Mouse (Mus musculus) forebrain, embryonic 16.5 days (tissue): ENCODE data around the gene Mcm2. TPM values are rescaled to one million over a fixed set of nuclear protein-coding genes. Genes with fewer than 3 reads are reported as not detected.

Experiments used
- ATAC-seq: fragments of 200-750 bp; cut with Nextera tagmentation; 2 replicates; pipeline ENCODE4 v1.8.0; 2017; ENCODE audit warnings: mild to moderate bottlenecking, moderate library complexity
- H3K27ac ChIP-seq: fragments of 300-500 bp; sonication (generic); 2 replicates; pipeline ENCODE4 v1.5.1; 2014; ENCODE audit warnings: low read length, control low read depth
- H3K27me3 ChIP-seq: fragments of 300-500 bp; sonication (generic); replicated peaks from 2 replicates; pipeline ENCODE4 v1.6.1; 2014; ENCODE audit warnings: low read length; ENCODE audit not compliant: control insufficient read depth, insufficient read depth
- H3K36me3 ChIP-seq: fragments of 300-500 bp; sonication (generic); 2 replicates; pipeline ENCODE4 v1.6.1; 2014; ENCODE audit not compliant: control insufficient read depth, insufficient read depth
- H3K4me1 ChIP-seq: fragments of 300-500 bp; sonication (generic); replicated peaks from 2 replicates; pipeline ENCODE4 v1.6.1; 2014; ENCODE audit warnings: low read length; ENCODE audit not compliant: control insufficient read depth, insufficient read depth
- H3K4me2 ChIP-seq: fragments of 300-500 bp; sonication (generic); 2 replicates; pipeline ENCODE4 v1.6.1; 2014; ENCODE audit warnings: mild to moderate bottlenecking, low read length, control low read depth
- H3K4me3 ChIP-seq: fragments of 300-500 bp; sonication (generic); replicated peaks from 2 replicates; pipeline ENCODE4 v1.5.1; 2014; ENCODE audit warnings: mild to moderate bottlenecking, low read length, control low read depth
- H3K9ac ChIP-seq: fragments of 300-500 bp; sonication (generic); replicated peaks from 2 replicates; pipeline ENCODE4 v1.6.1; 2014; ENCODE audit warnings: low read depth, low read length, control low read depth
- H3K9me3 ChIP-seq: fragments of 300-500 bp; sonication (generic); 2 replicates; pipeline ENCODE4 v1.6.1; 2016; ENCODE audit warnings: low read length; ENCODE audit not compliant: control insufficient read depth
- WGBS: fragments of 180-500 bp; shearing (Covaris S2); extraction: QIAGEN DNeasy Blood & Tissue Kit; methylation state at CpG from one replicate; pipeline ENCODE4 v1.1.7; 2014; 5-methylcytosine and 5-hydroxymethylcytosine counted together
- polyA plus RNA-seq: library from polyadenylated mRNA; unstranded; fragments of >200 nt; fragmentation: Nextera tagmentation; extraction: Ambion mirVana; gene quantifications from 2 replicates; pipeline ENCODE4 v1.2.1, GENCODE M21; 2015

Mcm2 gene
- polyA plus RNA-seq, 1 experiment from 2014 or later: 60.2 TPM

DNA sequence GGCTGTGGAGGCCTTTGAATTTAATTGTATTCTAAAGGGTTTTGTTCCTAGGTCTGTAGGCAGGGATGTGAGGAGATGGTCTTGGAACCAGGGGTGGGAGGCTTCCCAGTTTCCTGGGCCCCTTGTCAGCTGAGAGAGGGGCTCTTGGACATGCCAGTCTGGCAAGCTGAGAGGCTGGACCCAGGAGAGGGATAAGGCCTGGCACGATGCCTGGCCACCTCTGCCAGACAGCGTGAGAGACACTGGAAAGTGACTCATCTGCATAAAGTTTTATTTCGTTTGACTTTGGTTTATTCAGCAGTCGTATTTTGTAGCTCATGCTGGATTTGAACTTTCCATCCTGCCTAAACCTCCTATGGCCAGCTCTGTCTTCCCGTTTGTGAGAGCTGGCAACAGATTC lies 30.0 kb upstream of the Mcm2 start:
- 52% methylated on average over 5 of the region's 5 CpGs for WGBS
- Histone ChIP-seq H3K27ac (no peak overlapping the region), H3K4me3 (no peak overlapping the region), H3K36me3 (no peaks in the 10 kb centered on the region), H3K9ac (no peak overlapping the region), H3K4me1 (peaks cover 22% of the 10 kb centered on the region), H3K27me3 (no peaks in the 10 kb centered on the region; the same call in 1 of the 2 replicates), H3K9me3 (no peaks in the 10 kb centered on the region), H3K4me2 (no peak overlapping the region)
- ATAC-seq: no peak

DNA sequence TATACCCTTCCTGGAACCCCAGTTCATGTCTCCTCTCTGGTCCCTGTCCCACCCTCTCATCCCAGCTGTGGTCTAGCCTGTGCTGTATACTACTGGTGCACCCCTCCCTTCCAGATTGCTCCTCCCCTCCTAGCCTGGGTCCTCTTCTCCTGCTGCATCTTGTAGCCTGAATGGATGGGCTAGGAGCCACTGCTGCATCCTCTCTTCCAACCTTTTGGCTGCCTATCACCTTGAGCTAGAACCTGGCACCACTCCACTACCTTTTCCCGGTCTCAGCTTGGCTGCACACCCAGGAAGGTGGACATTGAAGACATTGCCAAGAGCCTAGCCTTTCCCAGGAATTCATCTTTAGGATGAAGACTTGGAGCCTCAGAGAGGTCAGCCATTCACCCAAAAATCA lies 29.4 kb upstream of the Mcm2 start:
- no peak overlapping the region for H3K27ac ChIP-seq
- H3K27me3 ChIP-seq: no peaks in the 10 kb centered on the region
- no peaks in the 10 kb centered on the region for H3K36me3 ChIP-seq
- no peak overlapping the region for H3K4me2 ChIP-seq
- 83% methylated on average over 1 of the region's 1 CpGs for WGBS
- H3K9ac ChIP-seq: no peak overlapping the region
- no peak for ATAC-seq
- no peak overlapping the region for H3K4me3 ChIP-seq
- no peaks in the 10 kb centered on the region for H3K9me3 ChIP-seq
- H3K4me1 ChIP-seq: peaks cover 22% of the 10 kb centered on the region

DNA sequence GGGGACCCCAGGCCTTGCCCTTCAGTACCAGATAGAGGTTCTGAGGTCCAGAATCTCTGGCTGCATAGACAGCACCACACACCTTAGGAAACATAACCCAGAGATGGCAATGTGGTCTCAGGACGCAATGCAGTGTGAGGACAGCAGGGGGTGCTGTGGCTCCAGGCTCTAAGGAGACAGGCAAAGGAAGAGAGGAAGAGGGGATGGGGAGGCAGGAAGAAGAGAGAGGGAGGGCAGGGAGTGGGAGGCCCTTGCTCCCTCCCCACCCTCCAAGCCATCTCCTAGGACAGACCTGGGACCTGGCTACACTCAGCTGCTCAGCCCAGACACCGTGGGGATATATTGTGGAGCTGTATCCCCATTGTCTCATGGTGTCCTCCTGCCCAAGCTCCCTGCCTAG lies 29.0 kb upstream of the Mcm2 start:
- Histone ChIP-seq H3K9ac (no peak overlapping the region), H3K4me3 (no peak overlapping the region), H3K9me3 (no peaks in the 10 kb centered on the region), H3K4me2 (no peak overlapping the region), H3K27ac (no peak overlapping the region), H3K4me1 (peaks cover 22% of the 10 kb centered on the region), H3K27me3 (no peaks in the 10 kb centered on the region), H3K36me3 (no peaks in the 10 kb centered on the region)
- 16% methylated on average over 2 of the region's 2 CpGs for WGBS
- peak; percentile 42 for ATAC-seq

DNA sequence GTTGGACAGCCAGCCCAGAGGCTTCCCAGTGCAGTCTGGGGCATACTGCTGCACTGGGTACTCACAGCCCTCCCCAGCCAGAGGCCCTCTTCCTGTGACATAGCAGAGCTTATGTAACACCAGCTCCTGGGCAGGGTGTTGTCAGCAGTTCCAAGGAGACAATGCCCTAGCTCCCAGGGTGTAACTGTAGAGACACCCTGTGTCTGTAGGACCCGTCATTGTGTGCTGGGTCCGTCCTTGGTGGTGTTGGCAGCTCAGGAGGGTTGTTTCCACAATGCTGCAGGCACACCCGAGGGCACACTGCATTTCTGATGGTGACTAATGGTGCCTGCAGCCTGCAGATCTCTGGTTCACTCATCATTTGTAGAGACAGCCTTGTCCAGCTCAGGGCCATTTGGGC lies 28.3 kb upstream of the Mcm2 start:
- peaks cover 22% of the 10 kb centered on the region for H3K4me1 ChIP-seq
- 58% methylated on average over 3 of the region's 3 CpGs for WGBS
- no peak overlapping the region for H3K9ac ChIP-seq
- no peak for ATAC-seq
- H3K4me2 ChIP-seq: no peak overlapping the region
- no peak overlapping the region for H3K4me3 ChIP-seq
- H3K9me3 ChIP-seq: no peaks in the 10 kb centered on the region
- H3K27me3 ChIP-seq: no peaks in the 10 kb centered on the region
- H3K27ac ChIP-seq: no peak overlapping the region
- H3K36me3 ChIP-seq: no peaks in the 10 kb centered on the region

DNA sequence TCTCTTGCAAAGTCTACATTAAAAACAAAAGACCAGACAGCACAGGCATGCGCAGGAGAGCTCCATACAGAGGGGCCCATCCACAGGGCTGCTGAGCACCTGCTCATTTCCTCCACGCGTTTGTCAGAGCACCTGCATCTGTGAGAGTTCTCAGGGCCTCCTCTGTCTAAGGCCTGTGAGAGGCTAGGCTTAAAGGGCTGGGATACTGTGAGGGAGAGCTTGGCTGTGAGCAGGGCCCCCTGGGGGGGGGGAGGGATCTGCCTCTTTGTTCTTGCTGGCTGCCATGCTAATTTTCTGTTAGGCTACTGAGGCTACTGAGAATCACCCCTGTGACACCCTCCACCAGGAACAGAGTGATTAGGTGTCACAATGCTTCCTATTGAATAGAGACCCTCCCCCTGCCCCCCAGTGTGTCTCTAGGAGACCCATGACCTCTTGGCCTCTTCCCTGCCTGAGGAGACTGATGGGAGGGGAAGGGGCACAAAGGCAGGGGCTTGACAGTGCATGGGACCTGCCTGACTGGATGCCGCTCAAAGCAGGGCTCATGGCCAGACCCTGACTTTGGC lies 27.1 kb upstream of the Mcm2 start:
- H3K4me2 ChIP-seq: no peak overlapping the region
- H3K9ac ChIP-seq: no peak overlapping the region
- H3K27ac ChIP-seq: peak overlapping the region; percentile 79
- H3K4me1 ChIP-seq: peaks cover 22% of the 10 kb centered on the region
- no peaks in the 10 kb centered on the region for H3K36me3 ChIP-seq
- peak; percentile 54 for ATAC-seq
- no peaks in the 10 kb centered on the region for H3K27me3 ChIP-seq
- WGBS: 12% methylated on average over 4 of the region's 4 CpGs
- H3K4me3 ChIP-seq: no peak overlapping the region
- H3K9me3 ChIP-seq: no peaks in the 10 kb centered on the region

DNA sequence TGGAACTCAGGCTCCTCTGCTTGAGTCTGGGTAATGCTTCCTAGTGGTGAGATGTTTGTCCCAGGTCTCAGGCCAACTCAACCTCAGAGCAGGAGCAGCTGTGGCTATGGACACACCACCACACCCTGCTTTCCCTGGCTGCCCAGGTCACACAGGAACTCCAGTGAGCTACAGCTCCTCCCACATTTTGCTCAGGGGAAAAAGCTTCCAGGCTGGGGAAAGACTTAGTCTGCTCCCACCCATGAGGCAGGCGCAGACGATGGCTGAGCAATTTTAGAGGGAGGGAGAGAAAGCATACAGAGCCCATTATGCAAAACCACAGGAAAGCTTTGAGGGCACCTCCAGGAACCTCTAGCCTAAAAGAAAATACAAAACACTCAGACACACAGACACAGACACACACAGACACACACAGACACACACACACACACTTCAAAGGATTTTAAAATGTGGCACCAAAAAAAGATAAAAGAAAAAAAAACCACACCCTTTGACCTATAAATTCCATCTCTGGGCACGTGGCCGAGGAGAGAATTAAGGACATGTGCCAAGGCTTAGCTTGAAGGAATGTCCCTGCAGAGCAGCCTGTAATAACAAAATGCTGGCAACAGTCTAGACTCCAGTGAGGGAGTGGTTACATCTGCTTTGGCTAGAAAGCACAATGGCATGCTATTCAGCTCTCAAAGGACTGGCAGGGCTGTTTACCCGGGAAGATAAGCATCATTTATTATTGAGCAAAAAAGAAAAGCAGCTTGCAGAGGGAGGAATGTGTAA lies 26.1 kb upstream of the Mcm2 start:
- Histone ChIP-seq H3K9me3 (no peaks in the 10 kb centered on the region), H3K4me1 (peaks cover 22% of the 10 kb centered on the region), H3K4me3 (no peak overlapping the region), H3K9ac (no peak overlapping the region), H3K36me3 (no peaks in the 10 kb centered on the region), H3K27me3 (no peaks in the 10 kb centered on the region), H3K27ac (peak overlapping the region; percentile 79), H3K4me2 (no peak overlapping the region)
- peak; percentile 67 for ATAC-seq
- WGBS: 6% methylated on average over 5 of the region's 5 CpGs

DNA sequence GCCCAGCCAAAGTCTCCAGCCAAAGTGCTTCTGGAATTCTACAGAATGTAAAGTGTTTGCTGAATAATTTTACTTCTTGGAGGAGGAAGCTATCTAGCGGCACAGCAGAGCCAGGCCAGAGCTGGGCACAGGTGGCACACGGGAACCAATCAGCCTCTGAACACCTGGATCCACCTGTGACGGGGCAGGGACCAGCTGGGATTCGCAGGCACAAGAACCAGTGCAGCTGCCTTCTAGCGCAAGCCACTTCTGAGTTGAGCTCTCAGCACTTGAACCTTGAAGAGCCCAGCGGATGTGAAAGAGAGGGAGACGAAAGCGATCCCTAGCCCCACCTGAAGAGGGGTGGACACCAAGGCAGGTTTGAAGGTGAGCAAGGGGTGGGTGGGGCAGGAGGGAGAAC lies 20.2 kb upstream of the Mcm2 start:
- WGBS: 77% methylated on average over 8 of the region's 8 CpGs
- H3K9ac ChIP-seq: no peak overlapping the region

DNA sequence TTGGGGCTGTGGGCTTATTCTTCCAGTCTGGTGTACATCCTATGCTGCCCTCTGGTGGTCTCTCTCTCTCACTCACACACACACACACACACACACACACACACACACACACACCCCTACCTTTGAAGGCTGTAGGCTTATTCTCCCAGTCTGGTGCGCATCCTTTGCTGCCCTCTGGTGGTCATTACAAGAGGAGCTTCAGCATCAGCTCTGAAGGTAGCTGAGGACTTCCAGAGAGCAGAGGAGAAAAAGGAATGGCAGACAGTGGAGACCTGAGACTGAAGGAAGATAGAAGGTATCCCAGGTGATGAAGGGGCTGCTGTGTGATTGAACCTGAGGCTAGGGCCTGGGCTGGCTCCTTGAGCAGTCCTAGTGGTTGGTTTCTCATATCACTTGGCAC lies 17.6 kb upstream of the Mcm2 start:
- ATAC-seq: peak; percentile 5; the same call in 1 of the 2 replicates

More for the DNA sequence above, 20.2 kb upstream of the Mcm2 start:
- no peaks in the 10 kb centered on the region for H3K27me3 ChIP-seq
- no peak overlapping the region for H3K4me3 ChIP-seq
- H3K4me2 ChIP-seq: no peak overlapping the region
- H3K4me1 ChIP-seq: peaks cover 5% of the 10 kb centered on the region; the same call in 1 of the 2 replicates
- H3K36me3 ChIP-seq: no peaks in the 10 kb centered on the region
- no peak for ATAC-seq
- no peak overlapping the region for H3K27ac ChIP-seq
- H3K9me3 ChIP-seq: no peaks in the 10 kb centered on the region

DNA sequence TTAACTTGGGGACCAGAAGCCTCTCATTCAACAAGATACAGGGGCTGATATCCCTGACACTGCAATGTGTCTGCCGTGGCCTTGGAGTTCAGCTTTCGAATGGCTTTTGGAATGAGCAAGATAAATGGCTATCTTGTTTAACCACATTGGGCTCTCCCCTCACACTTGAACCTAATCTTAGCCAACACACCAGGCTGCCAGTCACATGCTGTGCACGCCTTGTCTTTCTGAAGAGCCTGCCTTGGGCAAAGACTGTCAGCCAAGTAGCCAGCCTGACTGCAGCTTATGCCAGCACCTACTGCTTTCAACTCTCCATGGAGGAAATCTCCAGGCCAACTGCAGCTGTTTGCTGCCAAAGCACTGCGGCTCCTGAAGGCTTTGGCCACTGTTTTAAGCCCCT lies 16.9 kb upstream of the Mcm2 start:
- no peaks in the 10 kb centered on the region for H3K9me3 ChIP-seq
- WGBS: 72% methylated on average over 4 of the region's 4 CpGs
- H3K4me3 ChIP-seq: no peak overlapping the region
- no peak overlapping the region for H3K9ac ChIP-seq
- H3K27ac ChIP-seq: no peak overlapping the region
- H3K4me1 ChIP-seq: peaks cover 7% of the 10 kb centered on the region; the same call in 1 of the 2 replicates
- no peaks in the 10 kb centered on the region for H3K27me3 ChIP-seq
- no peaks in the 10 kb centered on the region for H3K36me3 ChIP-seq
- peak; percentile 57 for ATAC-seq
- no peak overlapping the region for H3K4me2 ChIP-seq

More for the DNA sequence above, 17.6 kb upstream of the Mcm2 start:
- Histone ChIP-seq H3K36me3 (no peaks in the 10 kb centered on the region), H3K27me3 (no peaks in the 10 kb centered on the region), H3K9ac (no peak overlapping the region), H3K9me3 (no peaks in the 10 kb centered on the region), H3K4me2 (no peak overlapping the region), H3K27ac (no peak overlapping the region), H3K4me1 (peaks cover 7% of the 10 kb centered on the region; the same call in 1 of the 2 replicates), H3K4me3 (no peak overlapping the region)
- 47% methylated on average over 1 of the region's 1 CpGs for WGBS
